Mouse (Mus musculus) forebrain, embryonic 10.5 days (tissue): ENCODE data around the gene Atg5. TPM values are rescaled to one million over a fixed set of nuclear protein-coding genes. Genes with fewer than 3 reads are reported as not detected.
"Not testable (repeated sequence)": the region's sequence is repeated elsewhere in the genome, so short reads cannot be mapped to it uniquely, and the experiment has no call there.

Source experiments
- DNase-seq: peaks from one replicate; pipeline ENCODE4 v3.0.0-alpha.2; 2017; ENCODE audit warnings: low spot score; ENCODE audit errors: extremely low spot score
- H3K27ac ChIP-seq: fragments of 300-500 bp; sonication (generic); 2 replicates; pipeline ENCODE4 v1.5.1; 2016; ENCODE audit warnings: mild to moderate bottlenecking
- H3K27me3 ChIP-seq: fragments of 300-500 bp; sonication (generic); 2 replicates; pipeline ENCODE4 v1.6.1; 2016; ENCODE audit warnings: mild to moderate bottlenecking; ENCODE audit not compliant: poor library complexity, severe bottlenecking
- H3K36me3 ChIP-seq: fragments of 300-500 bp; sonication (generic); replicated peaks from 2 replicates; pipeline ENCODE4 v1.6.1; 2016; ENCODE audit warnings: mild to moderate bottlenecking, moderate library complexity
- H3K4me1 ChIP-seq: fragments of 300-500 bp; sonication (generic); 2 replicates; pipeline ENCODE4 v1.6.1; 2016
- H3K4me3 ChIP-seq: fragments of 300-500 bp; sonication (generic); 2 replicates; pipeline ENCODE4 v1.5.1; 2016; ENCODE audit warnings: mild to moderate bottlenecking, moderate library complexity
- H3K9me3 ChIP-seq: fragments of 300-500 bp; sonication (generic); 2 replicates; pipeline ENCODE4 v1.6.1; 2016; ENCODE audit warnings: mild to moderate bottlenecking, moderate library complexity
- WGBS: fragments of 180-500 bp; shearing (Covaris S2); methylation state at CpG from one replicate; pipeline ENCODE4 v1.1.7; 2016; 5-methylcytosine and 5-hydroxymethylcytosine counted together
- polyA plus RNA-seq: library from polyadenylated mRNA; unstranded; fragments of >200 nt; fragmentation: Nextera tagmentation; extraction: Ambion mirVana; gene quantifications from 2 replicates; pipeline ENCODE4 v1.2.1, GENCODE M21; 2016

Atg5 gene
- polyA plus RNA-seq, 1 experiment from 2014 or later, result 56.1 TPM

DNA sequence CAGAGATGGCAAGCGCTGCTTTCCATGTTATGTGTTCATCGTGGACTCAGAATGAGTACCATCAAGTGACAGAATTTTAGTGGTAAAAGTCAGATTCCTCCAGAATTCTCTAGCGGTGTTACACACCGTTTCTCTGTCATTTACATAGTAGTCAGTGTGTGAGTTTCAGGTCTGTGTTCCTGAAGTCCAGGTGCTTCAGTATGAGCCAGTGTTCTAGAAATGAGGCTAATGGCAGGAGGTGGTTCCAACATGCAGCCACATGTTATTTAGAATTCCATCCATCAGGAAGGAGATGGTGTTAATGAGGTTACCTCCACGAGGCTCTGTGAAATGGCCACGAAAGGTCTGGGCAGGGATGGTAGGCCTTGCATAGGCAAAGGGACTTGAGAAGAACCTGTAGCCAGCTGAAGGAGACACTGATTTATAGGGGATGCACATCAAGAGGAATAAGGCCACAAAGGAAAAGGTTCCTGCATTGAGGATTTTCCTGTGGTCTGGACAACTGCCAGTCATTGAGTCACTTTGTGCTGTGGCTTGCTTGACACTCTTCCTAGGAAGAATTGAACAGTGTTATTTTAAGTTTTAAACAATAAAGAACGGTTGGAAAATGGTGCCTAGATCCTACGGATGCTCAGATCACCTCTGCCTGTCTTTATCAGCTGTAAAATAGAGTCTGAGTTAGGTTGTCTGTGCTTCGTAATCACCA, 55.1 kb downstream of the Atg5 start:
- Histone ChIP-seq H3K4me1 (peaks cover 6% of the 10 kb centered on the region), H3K4me3 (no peak overlapping the region), H3K27ac (no peak overlapping the region), H3K27me3 (no peaks in the 10 kb centered on the region), H3K9me3 (no peaks in the 10 kb centered on the region), H3K36me3 (peaks cover 21% of the 10 kb centered on the region)
- WGBS, result 93% methylated on average over 9 of the region's 9 CpGs
- no peak for DNase-seq

DNA sequence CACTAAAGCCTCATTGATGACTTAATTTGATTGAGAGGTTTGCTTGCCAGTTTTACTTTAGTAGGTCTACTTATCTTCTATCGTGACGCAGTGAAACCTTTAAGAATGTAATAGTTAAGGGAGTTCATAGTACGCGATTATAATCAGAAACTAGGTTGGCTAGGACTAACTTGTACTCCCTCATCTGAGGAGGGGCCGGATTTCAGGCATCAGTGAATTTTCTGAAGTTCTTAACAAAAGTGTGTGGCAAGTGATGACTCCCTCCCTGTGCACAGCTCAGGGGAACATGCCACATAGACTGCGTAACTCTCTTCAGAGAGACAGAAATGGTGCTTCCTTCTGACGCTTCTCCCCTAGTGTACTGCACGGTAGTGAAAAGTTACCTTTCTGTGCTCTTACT, 55.7 kb downstream of the Atg5 start:
- Histone ChIP-seq H3K27ac (no peak overlapping the region), H3K4me1 (peaks cover 6% of the 10 kb centered on the region), H3K9me3 (no peaks in the 10 kb centered on the region), H3K36me3 (peaks cover 19% of the 10 kb centered on the region), H3K4me3 (no peak overlapping the region), H3K27me3 (no peaks in the 10 kb centered on the region)
- WGBS, result 94% methylated on average over 8 of the region's 8 CpGs
- no peak for DNase-seq

DNA sequence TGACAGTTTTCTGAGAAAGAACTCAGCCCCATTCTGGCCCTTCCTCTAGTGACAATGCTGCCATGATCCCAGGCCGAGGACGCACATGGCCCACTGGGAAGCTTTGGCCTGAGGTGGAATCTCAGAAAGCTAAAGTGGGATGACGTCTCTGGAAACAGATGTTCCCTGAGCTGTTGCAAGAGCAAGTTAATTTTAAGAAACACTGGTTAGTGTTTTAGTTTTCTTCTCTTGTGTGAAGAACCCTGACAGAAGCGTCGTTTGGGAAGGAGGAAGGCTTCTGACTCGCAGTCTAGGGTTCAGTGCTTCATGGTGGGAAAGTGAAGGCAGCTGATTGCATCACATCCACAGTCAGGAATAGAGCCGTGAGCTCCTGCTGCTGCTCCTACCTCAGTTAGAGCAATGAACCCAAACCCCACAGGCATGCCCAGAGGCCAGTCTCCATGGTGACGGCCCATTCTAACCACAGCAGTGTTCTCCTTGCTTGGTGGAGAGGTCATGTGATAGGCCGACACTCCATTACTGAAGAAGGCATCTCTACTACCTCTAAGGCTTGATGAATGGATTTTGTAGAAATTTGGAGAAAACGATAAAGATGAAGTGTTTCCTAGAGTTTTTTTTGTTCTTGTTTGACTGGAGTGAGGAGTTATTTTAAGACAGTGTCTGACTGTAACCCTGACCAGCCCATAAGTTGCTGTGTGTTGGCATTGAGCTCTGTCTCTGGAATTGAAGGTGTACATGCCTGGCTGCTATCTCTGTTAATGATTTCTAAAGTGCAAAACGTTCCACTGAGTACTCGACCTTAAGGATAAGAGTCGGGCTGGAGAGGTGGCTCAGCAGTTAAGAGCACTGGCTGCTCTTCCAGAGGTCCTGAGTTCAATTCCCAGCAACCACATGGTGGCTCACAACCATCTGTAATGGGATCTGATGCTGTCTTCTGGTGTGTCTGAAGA, 57.7 kb downstream of the Atg5 start:
- Histone ChIP-seq H3K27ac (no peak overlapping the region), H3K27me3 (no peaks in the 10 kb centered on the region), H3K4me1 (peaks cover 6% of the 10 kb centered on the region), H3K9me3 (no peaks in the 10 kb centered on the region), H3K4me3 (no peak overlapping the region), H3K36me3 (peaks cover 15% of the 10 kb centered on the region)
- WGBS, result 86% methylated on average over 13 of the region's 13 CpGs
- DNase-seq, result no peak

DNA sequence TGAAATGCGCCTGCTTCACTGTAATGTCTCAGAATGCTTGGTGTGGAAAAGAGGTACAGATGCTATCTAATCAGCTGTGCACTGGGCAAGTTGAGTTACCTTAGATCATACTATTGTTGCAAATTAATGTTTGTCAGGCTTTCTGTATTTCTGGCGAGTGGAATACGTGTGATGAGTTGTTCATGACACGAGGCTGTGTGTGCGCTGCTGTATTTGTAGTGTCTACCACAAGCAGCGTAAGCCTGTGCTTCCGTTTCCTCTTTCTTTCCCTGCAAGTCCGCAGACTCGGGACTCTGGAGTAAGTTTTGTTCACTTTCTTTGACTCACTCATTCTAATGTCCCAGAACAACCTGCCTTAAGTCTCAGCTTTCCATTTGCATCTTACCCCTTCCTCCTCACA, 58.9 kb downstream of the Atg5 start:
- Histone ChIP-seq H3K4me3 (no peak overlapping the region), H3K9me3 (no peaks in the 10 kb centered on the region), H3K27me3 (no peaks in the 10 kb centered on the region), H3K4me1 (peaks cover 6% of the 10 kb centered on the region), H3K27ac (no peak overlapping the region), H3K36me3 (0 out of 2 replicates have a peak, but pooled peaks cover 5% of the 10 kb centered on the region)
- WGBS, result 93% methylated on average over 9 of the region's 9 CpGs
- no peak for DNase-seq

DNA sequence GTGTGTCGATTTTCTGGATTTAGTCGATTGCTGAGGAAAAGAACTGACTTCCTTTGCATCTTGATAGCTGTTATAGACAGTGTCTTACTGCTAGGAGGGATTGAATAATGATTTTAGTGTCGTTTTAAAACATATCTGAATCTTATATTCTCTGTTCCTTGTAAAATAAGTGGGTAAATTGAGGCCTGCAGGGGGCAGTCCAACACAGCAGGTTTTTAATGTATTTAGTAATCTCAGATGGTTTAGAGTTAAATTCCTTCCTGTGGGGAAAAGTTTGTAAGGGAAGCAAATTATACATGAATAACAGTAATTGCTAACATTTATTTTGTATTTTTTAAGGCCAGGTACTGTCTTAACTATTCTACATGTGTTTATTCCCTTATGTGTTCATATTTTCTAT, 60.2 kb downstream of the Atg5 start:
- Histone ChIP-seq H3K4me1 (peaks cover 6% of the 10 kb centered on the region), H3K27me3 (no peaks in the 10 kb centered on the region), H3K36me3 (no peaks in the 10 kb centered on the region), H3K27ac (no peak overlapping the region), H3K4me3 (no peak overlapping the region), H3K9me3 (no peaks in the 10 kb centered on the region)
- 68% methylated on average over 3 of the region's 3 CpGs for WGBS
- no peak for DNase-seq

DNA sequence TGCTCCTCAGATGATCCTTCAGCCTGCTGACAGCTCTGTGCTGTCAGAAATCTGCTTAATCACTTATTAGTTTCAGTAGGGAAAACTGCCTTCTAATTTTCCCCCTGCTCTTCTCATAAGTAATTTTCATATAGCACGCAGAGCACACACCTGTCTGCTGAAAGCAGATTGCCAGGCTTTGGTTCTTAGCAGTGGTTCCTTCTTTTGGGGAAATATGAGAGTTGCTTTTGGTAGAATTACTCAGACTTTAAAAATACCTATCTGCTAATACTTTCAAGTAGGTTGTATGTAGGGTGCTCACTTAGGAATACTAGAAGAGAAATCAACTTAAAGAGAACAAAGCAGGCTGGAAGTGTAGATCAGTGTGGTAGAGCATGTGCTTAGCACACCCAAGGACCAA, 62.6 kb downstream of the Atg5 start:
- Histone ChIP-seq H3K36me3 (peaks cover under 1% of the 10 kb centered on the region), H3K27me3 (no peaks in the 10 kb centered on the region), H3K4me1 (peaks cover 2% of the 10 kb centered on the region), H3K4me3 (no peak overlapping the region), H3K27ac (no peak overlapping the region), H3K9me3 (no peaks in the 10 kb centered on the region)
- 98% methylated on average over 1 of the region's 1 CpGs for WGBS
- DNase-seq, result no peak

DNA sequence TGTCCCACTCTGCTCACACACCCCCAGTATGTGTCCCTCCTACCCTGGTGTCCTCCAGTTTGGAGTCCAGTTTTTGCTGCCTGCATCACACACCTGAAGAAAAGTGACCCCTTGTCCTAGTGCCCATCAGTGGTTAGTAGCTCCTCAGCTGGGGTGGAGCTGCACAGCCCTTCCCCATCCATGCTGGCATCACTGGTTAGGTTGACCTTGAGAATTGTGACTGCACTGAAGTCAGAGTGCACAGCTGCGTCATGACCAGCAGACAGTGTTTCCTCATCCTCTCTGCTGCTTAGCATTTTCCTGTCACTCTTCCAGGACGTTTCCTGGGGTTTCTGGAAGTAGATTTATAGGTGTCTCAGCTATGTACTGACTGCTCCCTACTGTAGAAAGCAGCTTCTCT, 63.3 kb downstream of the Atg5 start:
- Histone ChIP-seq H3K27ac (no peak overlapping the region), H3K4me1 (no peaks in the 10 kb centered on the region), H3K27me3 (no peaks in the 10 kb centered on the region), H3K36me3 (peaks cover 7% of the 10 kb centered on the region), H3K4me3 (no peak overlapping the region), H3K9me3 (no peaks in the 10 kb centered on the region)
- no peak for DNase-seq
- WGBS, result 85% methylated on average over 2 of the region's 2 CpGs

DNA sequence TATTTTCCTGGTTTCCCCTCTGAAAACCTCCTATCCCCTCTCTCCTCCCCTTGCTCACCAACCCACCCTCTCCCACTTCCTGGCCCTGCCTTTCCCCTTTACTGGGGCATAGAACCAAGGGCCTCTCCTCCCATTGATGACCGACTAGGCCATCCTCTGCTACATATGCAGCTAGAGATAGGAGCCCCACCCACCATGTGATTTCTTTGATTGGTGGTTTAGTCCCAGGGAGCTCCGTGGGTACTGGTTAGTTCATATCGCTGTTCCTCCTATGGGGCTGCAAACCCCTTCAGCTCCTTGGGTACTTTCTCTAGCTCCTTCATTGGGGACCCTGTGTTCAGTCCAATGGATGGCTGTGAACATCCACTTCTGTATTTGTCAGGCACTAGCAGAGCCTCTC, 64.5 kb downstream of the Atg5 start:
- DNase-seq, H3K4me3 ChIP-seq, H3K9me3 ChIP-seq, H3K36me3 ChIP-seq, H3K4me1 ChIP-seq, H3K27ac ChIP-seq, H3K27me3 ChIP-seq: not testable (repeated sequence)
- WGBS, result 95% methylated on average over 3 of the region's 3 CpGs

DNA sequence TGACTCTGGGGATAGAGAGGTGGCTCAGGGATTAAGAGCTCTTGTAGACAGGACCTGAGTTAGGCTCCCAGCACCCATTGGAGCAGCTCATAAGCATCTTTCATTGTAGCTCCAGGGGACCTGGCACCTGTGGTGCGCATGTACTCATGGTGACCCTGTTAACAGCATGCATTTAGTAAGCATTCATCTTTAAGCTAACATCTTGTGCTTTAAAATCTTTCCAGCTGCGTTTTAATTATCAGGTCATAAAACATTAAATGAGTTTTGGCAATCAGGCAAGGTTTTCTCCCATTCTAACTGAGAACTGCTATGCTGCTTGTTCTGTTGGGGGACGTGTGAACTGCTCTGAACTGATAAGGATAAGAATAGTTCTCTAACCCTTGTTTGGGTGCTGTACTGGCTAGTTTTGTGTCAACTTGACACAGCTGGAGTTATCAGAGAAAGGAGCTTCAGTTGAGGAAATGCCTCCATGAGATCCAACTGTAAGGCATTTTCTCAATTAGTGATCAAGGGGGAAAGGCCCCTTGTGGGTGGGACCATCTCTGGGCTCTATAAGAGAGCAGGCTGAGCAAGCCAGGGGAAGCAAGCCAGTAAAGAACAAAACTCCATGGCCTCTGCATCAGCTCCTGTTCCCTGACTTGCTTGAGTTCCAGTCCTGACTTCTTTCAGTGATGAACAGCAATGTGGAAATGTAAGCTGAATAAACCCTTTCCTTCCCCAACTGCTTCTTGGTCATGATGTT, 68.7 kb downstream of the Atg5 start:
- not testable (repeated sequence) for DNase-seq, H3K27me3 ChIP-seq, H3K9me3 ChIP-seq, H3K4me3 ChIP-seq, H3K27ac ChIP-seq, H3K36me3 ChIP-seq, H3K4me1 ChIP-seq
- 88% methylated on average over 3 of the region's 3 CpGs for WGBS

DNA sequence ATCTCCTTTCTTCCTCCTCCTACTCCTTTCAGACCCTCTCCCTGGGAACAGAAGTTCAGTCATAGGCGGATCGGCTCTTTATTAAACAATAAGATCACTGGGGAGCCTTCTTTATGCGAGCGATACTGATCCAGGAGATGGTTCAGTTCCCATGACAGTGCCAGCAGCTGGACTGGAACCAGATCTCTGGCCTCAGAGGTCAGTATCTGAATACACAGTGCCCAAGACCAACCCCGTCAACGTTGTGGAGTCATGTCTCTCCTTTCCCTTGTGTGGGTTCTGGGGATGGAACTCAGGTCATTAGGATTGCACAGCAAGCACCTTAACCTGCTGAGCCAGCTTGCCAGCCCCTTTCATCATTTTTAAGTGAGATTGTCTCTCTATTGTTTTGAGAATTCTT, 70.4 kb downstream of the Atg5 start:
- no peaks in the 10 kb centered on the region for H3K9me3 ChIP-seq
- DNase-seq, result no peak
- H3K4me1 ChIP-seq, result peaks cover 6% of the 10 kb centered on the region
- no peak overlapping the region for H3K4me3 ChIP-seq
- WGBS, result 76% methylated on average over 6 of the region's 6 CpGs
- H3K27ac ChIP-seq, result no peak overlapping the region
- H3K27me3 ChIP-seq, result no peaks in the 10 kb centered on the region
- peaks cover 9% of the 10 kb centered on the region for H3K36me3 ChIP-seq

DNA sequence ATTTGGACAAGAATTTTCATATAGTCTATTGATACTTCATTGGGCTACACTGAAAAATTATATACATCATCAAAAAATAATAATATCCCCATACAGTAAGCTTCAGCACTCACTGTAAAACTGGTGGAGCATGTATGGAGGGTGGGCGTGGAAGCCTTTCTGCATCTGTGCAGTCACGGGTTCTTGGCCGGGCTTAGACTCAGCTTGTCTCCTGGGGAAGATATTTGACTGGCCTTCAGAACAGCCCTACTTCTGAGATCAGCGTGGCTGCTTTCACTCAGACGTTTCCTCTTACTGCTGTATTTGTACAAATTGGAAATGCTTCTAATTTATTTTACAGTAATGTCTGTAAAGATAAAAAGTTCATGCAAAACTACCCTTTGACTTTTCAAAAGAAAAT, 71.2 kb downstream of the Atg5 start:
- DNase-seq, result no peak
- H3K4me1 ChIP-seq, result peaks cover 6% of the 10 kb centered on the region
- peaks cover 9% of the 10 kb centered on the region for H3K36me3 ChIP-seq
- WGBS, result 90% methylated on average over 5 of the region's 5 CpGs
- no peak overlapping the region for H3K4me3 ChIP-seq
- H3K9me3 ChIP-seq, result no peaks in the 10 kb centered on the region
- H3K27me3 ChIP-seq, result no peaks in the 10 kb centered on the region
- no peak overlapping the region for H3K27ac ChIP-seq

DNA sequence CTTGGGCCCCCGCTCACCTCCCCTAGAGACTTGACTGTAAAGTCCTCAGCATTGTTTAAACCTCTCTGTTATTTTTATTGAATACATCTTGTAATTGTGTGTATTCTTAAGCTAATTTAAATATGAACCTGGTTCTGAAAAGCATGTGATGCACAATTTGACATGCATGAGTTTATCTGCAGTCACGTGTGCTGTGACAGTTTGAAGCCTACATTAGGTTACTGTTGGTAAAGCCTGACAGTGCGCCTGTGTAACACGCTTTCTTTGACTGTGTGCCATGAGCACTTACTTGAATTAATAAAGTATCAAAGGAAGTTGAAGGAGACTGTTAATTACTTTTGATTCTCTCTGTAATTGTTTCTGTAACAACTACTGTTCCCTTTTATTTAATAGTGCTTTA, 72.8 kb downstream of the Atg5 start:
- Histone ChIP-seq H3K9me3 (no peaks in the 10 kb centered on the region), H3K36me3 (peaks cover 7% of the 10 kb centered on the region), H3K27me3 (no peaks in the 10 kb centered on the region), H3K4me3 (no peak overlapping the region), H3K27ac (no peak overlapping the region), H3K4me1 (peaks cover 6% of the 10 kb centered on the region)
- no peak for DNase-seq
- WGBS, result 87% methylated on average over 4 of the region's 4 CpGs
